Mouse (Mus musculus) regulatory T cell (primary cell): ENCODE data around the gene Ano10.

Experiments used
- in situ Hi-C: fragments of 300-600 bp; cut with MboI, MseI; formaldehyde crosslinking; loops from one replicate; pipeline ENCODE4 v1.15.1; 2025; ENCODE audit warnings: high pct_unique_total_duplicates

The Ano10 gene

GRCm38 (mm10) chr9:122245879-122246278, 48.3 kb downstream of the Ano10 start:
- in situ Hi-C loops, result no loop called here

DNA sequence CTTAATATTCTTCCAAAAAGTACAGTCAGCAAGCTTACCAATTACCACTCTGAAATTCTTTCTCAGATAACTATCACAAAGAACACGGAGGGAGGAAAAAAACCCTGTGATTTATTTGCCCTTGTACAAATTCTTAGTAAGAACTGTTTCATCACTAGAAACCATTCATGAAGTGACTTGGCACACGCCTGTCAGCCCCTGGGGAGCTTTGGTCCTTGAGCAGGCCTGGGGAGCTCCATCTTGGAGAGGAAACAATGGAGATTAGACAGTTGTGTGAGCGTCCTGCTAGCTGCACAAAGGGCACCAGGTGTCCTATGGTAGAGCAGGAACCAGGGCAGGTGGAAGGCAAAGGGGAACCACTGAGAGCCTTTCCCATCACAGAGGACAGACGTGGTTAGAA, 48.8 kb downstream of the Ano10 start:
- in situ Hi-C loops, result no loop called here

DNA sequence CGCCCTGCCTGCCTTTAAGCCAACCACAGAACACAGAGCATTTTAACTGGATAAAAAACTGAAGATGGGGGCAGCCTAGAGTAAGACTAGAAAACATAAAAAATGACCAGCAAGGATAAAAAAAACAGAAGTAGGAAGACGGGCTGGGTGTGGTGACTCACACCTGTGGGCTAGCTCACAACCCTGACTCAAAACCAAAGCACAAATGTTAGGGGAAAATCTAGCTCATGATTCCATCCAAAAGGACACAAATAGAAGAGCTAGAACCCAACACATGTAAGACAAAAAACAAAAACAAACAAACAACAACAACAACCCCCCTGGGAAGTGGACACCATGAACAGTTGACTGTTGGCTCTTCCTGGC, 49.4 kb downstream of the Ano10 start:
- in situ Hi-C loops, result no loop called here

DNA sequence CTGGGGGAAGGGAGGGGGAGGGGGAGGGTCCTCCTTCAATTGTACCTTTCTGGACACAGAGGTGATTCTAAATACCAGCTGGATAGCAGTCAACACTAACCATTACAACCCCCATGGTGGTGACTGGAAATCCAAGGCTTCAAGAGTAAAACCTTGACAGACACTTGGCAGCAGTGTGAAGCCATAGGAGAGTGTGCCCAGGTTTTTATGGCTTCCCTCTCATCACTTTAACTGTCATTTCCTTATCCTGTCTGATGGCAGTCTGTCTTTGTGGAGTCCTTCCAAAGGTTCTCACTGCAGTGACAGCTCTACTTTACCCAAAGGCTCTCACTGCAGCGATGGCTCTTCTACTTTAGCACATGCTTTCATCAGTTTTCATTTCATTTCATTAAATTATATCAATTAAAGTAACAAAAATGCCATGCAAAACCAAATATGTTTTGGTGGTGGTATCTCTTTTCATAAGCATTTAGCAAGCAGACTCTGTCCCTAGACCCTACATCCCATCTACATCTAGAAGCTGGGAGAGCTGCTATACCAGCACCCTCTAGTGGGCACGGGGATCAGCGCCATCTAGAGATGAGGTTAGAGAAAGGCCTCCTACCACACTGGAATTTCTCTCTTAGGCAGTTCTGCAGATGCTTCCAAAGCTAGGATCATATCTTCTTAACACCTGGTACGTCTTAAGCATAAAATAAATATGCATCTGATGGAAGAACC, 50.0 kb downstream of the Ano10 start:
- in situ Hi-C loops, result no loop called here

- in situ Hi-C loops, result no loop called here
Observed at GRCm38 (mm10) chr9:122243297-122243696, 50.9 kb downstream of the Ano10 start.

GRCm38 (mm10) chr9:122242856-122243255, 51.4 kb downstream of the Ano10 start:
- in situ Hi-C loops, result no loop called here

- in situ Hi-C loops, result no loop called here
Observed at GRCm38 (mm10) chr9:122241812-122242400, 52.3 kb downstream of the Ano10 start.

GRCm38 (mm10) chr9:122240629-122241199, 53.5 kb downstream of the Ano10 start:
- in situ Hi-C loops, result no loop called here

GRCm38 (mm10) chr9:122234741-122235140, 59.5 kb downstream of the Ano10 start:
- in situ Hi-C loops, result no loop called here

- in situ Hi-C loops, result no loop called here
Observed at GRCm38 (mm10) chr9:122233972-122234345, 60.3 kb downstream of the Ano10 start.

DNA sequence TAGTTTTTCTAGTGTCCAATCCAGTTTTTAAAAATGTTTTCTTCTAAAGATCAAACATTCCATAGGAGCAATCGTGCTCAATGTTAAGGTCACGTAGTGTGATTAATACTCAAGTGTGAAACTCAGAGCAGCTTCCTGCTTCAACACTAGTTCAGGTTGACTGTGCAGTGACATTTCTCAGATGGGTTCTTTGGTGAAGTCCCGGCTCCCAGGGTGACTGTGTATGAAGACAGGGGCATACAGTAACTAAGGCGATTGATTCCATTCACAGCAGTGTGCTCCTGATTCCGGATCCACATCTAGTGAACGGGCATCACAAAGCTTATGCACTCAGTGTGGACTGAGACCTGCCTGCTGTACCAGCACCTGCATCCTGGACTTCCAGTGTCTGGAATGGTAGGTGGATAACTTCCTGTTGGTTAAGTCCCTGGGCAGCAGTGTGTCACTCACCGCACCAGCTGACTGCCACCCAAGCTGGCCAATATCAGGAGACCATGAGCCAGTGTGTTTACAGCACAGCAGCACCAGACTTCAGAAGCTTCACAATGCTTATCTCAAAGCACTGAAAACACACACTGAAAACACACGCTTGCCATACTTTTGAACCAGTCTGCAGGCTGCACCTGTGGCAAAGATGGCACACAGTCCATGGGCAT, 60.8 kb downstream of the Ano10 start:
- in situ Hi-C loops, result no loop called here

DNA sequence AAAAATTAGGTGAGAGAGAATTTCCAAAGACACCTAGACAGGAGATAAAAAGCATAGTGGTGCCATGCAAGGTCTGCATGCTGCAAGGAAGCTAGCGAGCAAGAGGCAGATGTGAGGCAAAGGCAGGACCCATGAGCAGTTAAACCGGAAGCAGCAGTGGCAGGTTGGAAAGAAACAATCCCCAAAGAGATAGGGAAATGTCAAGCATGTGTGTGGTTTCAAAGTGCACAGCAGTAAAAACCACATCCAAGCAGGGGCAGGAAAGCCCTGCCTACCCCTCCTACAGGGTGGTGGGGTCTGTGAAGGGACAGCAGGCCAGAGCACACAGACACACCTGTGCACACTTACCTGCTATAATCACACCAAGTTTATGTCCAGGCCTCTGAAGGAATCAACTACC, 61.3 kb downstream of the Ano10 start:
- in situ Hi-C loops, result no loop called here

DNA sequence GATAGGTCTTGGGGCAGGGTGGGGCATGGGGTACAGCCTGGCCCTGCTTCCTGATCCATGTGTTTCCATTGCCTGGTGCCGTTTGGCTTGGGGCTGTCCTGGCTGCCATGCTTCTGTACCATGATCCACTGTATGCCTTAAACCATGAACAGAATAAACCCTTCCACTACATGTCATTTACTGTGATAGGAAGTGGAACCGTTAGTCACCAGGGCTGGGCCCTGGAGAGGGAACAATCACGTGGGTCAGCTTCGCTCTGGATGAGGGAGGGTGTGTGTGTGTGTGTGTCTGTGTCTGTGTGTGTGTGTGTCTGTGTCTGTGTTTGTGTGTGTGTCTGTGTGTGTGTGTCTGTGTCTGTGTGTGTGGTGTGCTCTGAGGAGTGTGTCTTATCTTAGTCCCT, 63.5 kb downstream of the Ano10 start:
- in situ Hi-C loops, result no loop called here

DNA sequence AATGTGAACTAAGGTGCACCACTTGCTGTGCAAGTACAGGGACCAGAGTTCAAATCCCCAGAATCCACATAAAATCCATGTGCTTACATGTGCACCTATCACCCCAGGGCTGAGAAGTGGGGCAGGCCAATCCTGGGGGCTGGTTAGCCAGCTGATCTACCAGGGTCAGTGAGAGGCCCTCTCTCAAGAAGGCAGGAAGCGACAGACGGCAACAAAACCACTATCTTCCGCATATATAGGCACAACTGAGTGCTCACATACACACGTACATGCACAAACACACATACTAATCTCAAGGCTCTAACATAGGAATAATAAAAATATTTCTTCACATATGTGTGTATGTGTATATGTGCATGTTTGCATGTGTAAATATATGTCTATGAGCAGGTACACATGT, 67.8 kb downstream of the Ano10 start:
- in situ Hi-C loops, result no loop called here

GRCm38 (mm10) chr9:122225309-122225708, 68.9 kb downstream of the Ano10 start:
- in situ Hi-C loops, result no loop called here

DNA sequence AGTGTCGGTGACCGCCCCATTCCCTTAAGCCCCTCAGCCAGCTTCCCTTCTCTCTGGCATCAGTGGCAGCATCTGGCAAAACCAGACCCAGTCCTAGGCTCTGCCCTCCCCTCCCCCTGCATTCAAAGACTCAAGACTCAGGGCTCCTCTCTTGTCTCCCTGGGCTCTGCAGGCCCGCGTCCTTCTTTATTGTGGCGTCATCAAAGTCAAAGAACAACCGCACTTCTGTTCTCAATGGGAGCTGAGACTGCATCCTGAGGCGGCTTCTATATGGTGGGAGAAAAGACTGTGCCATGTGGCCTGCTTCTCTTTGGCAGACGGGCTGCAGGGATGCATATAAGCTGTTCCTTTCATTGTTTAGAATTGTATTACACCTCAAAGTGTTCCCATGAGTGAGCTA, 71.2 kb downstream of the Ano10 start:
- in situ Hi-C loops, result no loop called here

- in situ Hi-C loops, result no loop called here
Observed at GRCm38 (mm10) chr9:122219934-122220333, 74.3 kb downstream of the Ano10 start.

GRCm38 (mm10) chr9:122216945-122217529, 77.2 kb downstream of the Ano10 start:
- in situ Hi-C loops, result no loop called here

- in situ Hi-C loops, result no loop called here
Observed at GRCm38 (mm10) chr9:122215118-122215517, 79.1 kb downstream of the Ano10 start.

DNA sequence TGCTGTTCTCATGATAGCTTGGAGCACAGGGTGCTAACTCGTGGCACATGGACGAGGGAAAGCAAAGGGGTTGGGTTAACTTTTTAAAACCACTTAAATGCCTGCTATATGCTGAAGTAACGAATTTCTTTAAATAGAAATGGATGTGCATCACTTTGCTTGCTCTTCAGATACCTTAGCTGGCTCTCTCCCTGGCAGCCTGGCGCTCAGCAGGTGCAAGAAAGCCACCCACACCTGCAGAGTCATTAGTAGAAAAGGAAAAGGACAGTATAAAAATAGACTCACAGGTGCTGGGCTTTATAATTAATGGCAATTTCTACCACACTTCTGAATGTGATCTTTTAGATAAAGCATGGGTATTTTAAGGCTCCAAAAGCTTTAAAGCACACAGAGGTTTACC, 85.9 kb downstream of the Ano10 start:
- in situ Hi-C loops, result loop anchor here (5.0 to 10.0 kb wide), 2 partner anchors 104 to 1614 kb away; no protein-coding TSS in a partner anchor

DNA sequence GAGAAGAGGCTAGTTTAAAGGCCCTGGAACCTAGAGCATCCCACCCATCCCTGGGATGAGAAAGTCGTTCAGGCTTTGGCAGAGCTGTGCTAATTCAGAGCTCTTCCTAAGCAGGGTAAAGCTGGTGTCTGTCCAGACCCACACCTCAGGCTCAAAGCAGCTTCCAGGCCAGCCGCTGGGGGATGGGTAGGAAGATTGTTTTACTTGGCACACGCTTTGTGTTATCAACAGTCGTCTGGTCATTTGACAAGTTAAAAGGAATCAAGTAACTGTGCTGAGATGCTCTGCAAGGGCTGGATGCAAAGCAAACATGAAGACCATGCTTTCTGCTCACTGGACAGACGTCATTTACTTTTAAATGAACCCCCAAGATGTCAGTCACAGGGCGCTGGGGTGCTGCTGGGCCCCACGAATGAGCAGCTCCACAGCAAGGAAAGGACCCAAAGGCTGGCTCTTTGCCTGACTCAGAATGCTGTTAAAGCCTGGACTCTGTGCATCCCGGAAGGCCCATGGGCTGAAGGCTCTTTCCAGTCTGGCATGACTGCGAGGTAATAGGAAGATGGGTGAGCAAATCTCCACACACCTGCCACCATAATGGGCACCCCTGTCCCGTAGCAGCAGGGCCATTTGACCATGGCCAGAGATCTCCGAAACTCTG, 88.6 kb downstream of the Ano10 start:
- in situ Hi-C loops, result loop anchor here (5.0 to 10.0 kb wide), 2 partner anchors 107 to 1611 kb away; no protein-coding TSS in a partner anchor

GRCm38 (mm10) chr9:122204508-122204907, 89.7 kb downstream of the Ano10 start:
- in situ Hi-C loops, result loop anchor here (10.0 kb wide), 1 partner anchor 1610 kb away; no protein-coding TSS in a partner anchor
